Mouse (Mus musculus) G1E (cell line): ENCODE data around the gene Egf. TPM values are rescaled to one million over a fixed set of nuclear protein-coding genes. Genes with fewer than 3 reads are reported as not detected.
"Not testable (repeated sequence)": the region's sequence is repeated elsewhere in the genome, so short reads cannot be mapped to it uniquely, and the experiment has no call there.

Experiments
- ATAC-seq: 2 replicates; pipeline ENCODE4 v1.8.0; 2016; ENCODE audit warnings: mild to moderate bottlenecking; ENCODE audit not compliant: insufficient number of reproducible peaks, poor library complexity, low FRiP score, severe bottlenecking; ENCODE audit errors: extremely low read depth
- DNase-seq: peaks from one replicate; pipeline ENCODE4 v3.0.0; 2012; ENCODE audit warnings: low spot score
- H3K27me3 ChIP-seq: 2 replicates; pipeline ENCODE4 v1.6.1; 2012; ENCODE audit warnings: mild to moderate bottlenecking, low read length, inconsistent platforms; ENCODE audit not compliant: insufficient read depth
- H3K36me3 ChIP-seq: replicated peaks from 2 replicates; pipeline ENCODE3; 2012; ENCODE audit warnings: mild to moderate bottlenecking, inconsistent platforms
- H3K4me1 ChIP-seq: 2 replicates; pipeline ENCODE4 v1.6.1; 2012; ENCODE audit warnings: low read depth, low read length, inconsistent platforms, mixed read lengths; ENCODE audit not compliant: insufficient read depth
- H3K4me3 ChIP-seq: 2 replicates; pipeline ENCODE4 v1.5.1; 2012; ENCODE audit warnings: low read depth, mild to moderate bottlenecking, inconsistent platforms, low read length, moderate library complexity, mixed read lengths
- H3K9me3 ChIP-seq: replicated peaks from 2 replicates; pipeline ENCODE4 v1.6.1; 2012; ENCODE audit warnings: inconsistent platforms
- CTCF ChIP-seq: IDR thresholded peaks from 2 replicates; pipeline ENCODE4 v1.5.1; 2012; ENCODE audit warnings: low read depth, low read length, inconsistent platforms, mixed read lengths
- GATA1 ChIP-seq: IDR thresholded peaks from 2 replicates; pipeline ENCODE4 v1.6.1; 2012; ENCODE audit warnings: borderline replicate concordance, low read length, inconsistent platforms, mixed read lengths
- GATA2 ChIP-seq: IDR thresholded peaks from 2 replicates; pipeline ENCODE4 v1.6.1; 2012; ENCODE audit warnings: low read depth, low read length, inconsistent platforms, borderline replicate concordance
- POLR2AphosphoS5 ChIP-seq: IDR thresholded peaks from 2 replicates; pipeline ENCODE4 v1.6.1; 2012; ENCODE audit warnings: low read depth, low read length, inconsistent platforms; ENCODE audit not compliant: insufficient replicate concordance
- TAL1 ChIP-seq: conservative IDR thresholded peaks from 2 replicates; pipeline ENCODE4 v1.6.1; 2012; ENCODE audit warnings: low read depth, low read length, inconsistent platforms, mixed read lengths
- polyA plus RNA-seq: library from polyadenylated mRNA; stranded (reverse); fragments of >175 nt; gene quantifications from 2 replicates; pipeline ENCODE4 v1.2.3, GENCODE M21; 2012
- total RNA-seq, 2 experiments: library from RNA; stranded (forward) in 1 of 2; stranded (reverse) in 1 of 2; fragments of 200-1000 nt in 1 of 2; fragments of >200 nt in 1 of 2; fragmentation: Nextera tagmentation in 1 of 2; gene quantifications; 2 replicates each; pipeline ENCODE4 v1.2.3; 2014 to 2017

Gene Egf
- total and polyA plus RNA-seq, 3 experiments = 1.3 to 2.8 (median 2.4) TPM

- ATAC-seq (no peak), DNase-seq (no peak)
Observed at GRCm38 (mm10) chr3:129782746-129783145, 27.6 kb upstream of the Egf start.

GRCm38 (mm10) chr3:129781435-129781834 is 26.3 kb upstream of the Egf start:
- no peaks in the 10 kb centered on the region for H3K4me1 ChIP-seq
- 0 out of 2 replicates have a peak, but pooled peaks cover 5% of the 10 kb centered on the region for H3K9me3 ChIP-seq
- ATAC-seq (no peak), DNase-seq (no peak)
- no peak for TF ChIP-seq GATA2
- TF ChIP-seq TAL1 = no peak
- no peak for TF ChIP-seq POLR2AphosphoS5
- TF ChIP-seq CTCF = no peak
- TF ChIP-seq GATA1 = no peak
- H3K36me3 ChIP-seq = no peaks in the 10 kb centered on the region
- no peak overlapping the region for H3K4me3 ChIP-seq
- H3K27me3 ChIP-seq = no peaks in the 10 kb centered on the region

More at GRCm38 (mm10) chr3:129782746-129783145, 27.6 kb upstream of the Egf start:
- no peak overlapping the region for H3K4me3 ChIP-seq
- no peaks in the 10 kb centered on the region for H3K4me1 ChIP-seq
- H3K36me3 ChIP-seq = no peaks in the 10 kb centered on the region
- TF ChIP-seq GATA2 (no peak), POLR2AphosphoS5 (no peak), CTCF (no peak), TAL1 (no peak), GATA1 (no peak)
- H3K27me3 ChIP-seq = no peaks in the 10 kb centered on the region
- H3K9me3 ChIP-seq = 0 out of 2 replicates have a peak, but pooled peaks cover 5% of the 10 kb centered on the region

GRCm38 (mm10) chr3:129771210-129771609 is 16.1 kb upstream of the Egf start:
- no peak for TF ChIP-seq POLR2AphosphoS5
- TF ChIP-seq CTCF = no peak
- no peak for TF ChIP-seq GATA2
- TF ChIP-seq GATA1 = no peak
- TF ChIP-seq TAL1 = no peak
- no peak for DNase-seq
- Histone ChIP-seq H3K27me3 (peaks cover 2% of the 10 kb centered on the region; the same call in 1 of the 2 replicates), H3K4me1 (no peaks in the 10 kb centered on the region), H3K36me3 (no peaks in the 10 kb centered on the region), H3K9me3 (no peaks in the 10 kb centered on the region), H3K4me3 (no peak overlapping the region)
- no peak for ATAC-seq

GRCm38 (mm10) chr3:129766971-129767794 is 12.1 kb upstream of the Egf start:
- DNase-seq (no peak), ATAC-seq (no peak)
- no peaks in the 10 kb centered on the region for H3K4me1 ChIP-seq
- peaks cover 2% of the 10 kb centered on the region; the same call in 1 of the 2 replicates for H3K27me3 ChIP-seq
- H3K36me3 ChIP-seq = no peaks in the 10 kb centered on the region
- H3K4me3 ChIP-seq = no peak overlapping the region
- TF ChIP-seq POLR2AphosphoS5 (no peak), CTCF (no peak), GATA2 (no peak), GATA1 (no peak), TAL1 (no peak)
- no peaks in the 10 kb centered on the region for H3K9me3 ChIP-seq

GRCm38 (mm10) chr3:129766106-129766505 is 11.0 kb upstream of the Egf start:
- Histone ChIP-seq H3K27me3 (peaks cover 2% of the 10 kb centered on the region; the same call in 1 of the 2 replicates), H3K9me3 (no peaks in the 10 kb centered on the region), H3K36me3 (no peaks in the 10 kb centered on the region), H3K4me3 (no peak overlapping the region), H3K4me1 (no peaks in the 10 kb centered on the region)
- DNase-seq (no peak), ATAC-seq (no peak)
- TF ChIP-seq POLR2AphosphoS5 (no peak), GATA1 (no peak), TAL1 (no peak), GATA2 (no peak), CTCF (no peak)

GRCm38 (mm10) chr3:129757599-129757998 is 2.5 kb upstream of the Egf start:
- not testable (repeated sequence) for H3K27me3 ChIP-seq, H3K4me1 ChIP-seq, H3K4me3 ChIP-seq, H3K36me3 ChIP-seq, DNase-seq, H3K9me3 ChIP-seq, ATAC-seq

GRCm38 (mm10) chr3:129744803-129745202 is 10.3 kb downstream of the Egf start:
- Histone ChIP-seq H3K9me3 (no peaks in the 10 kb centered on the region), H3K4me3 (no peak overlapping the region), H3K4me1 (no peaks in the 10 kb centered on the region), H3K27me3 (no peaks in the 10 kb centered on the region; the same call in 1 of the 2 replicates), H3K36me3 (no peaks in the 10 kb centered on the region)
- TF ChIP-seq GATA2 = no peak
- no peak for TF ChIP-seq TAL1
- TF ChIP-seq POLR2AphosphoS5 = no peak
- peak; percentile 70 for TF ChIP-seq CTCF
- TF ChIP-seq GATA1 = no peak
- ATAC-seq = peak; percentile 58
- DNase-seq = no peak
